Mouse (Mus musculus): ENCODE measurements around the gene Nln. TPM values are rescaled to one million over a fixed set of nuclear protein-coding genes. Genes with fewer than 3 reads are reported as not detected.

Nln gene
- polyA plus RNA-seq, 1 experiment, result 3.7 TPM

DNA sequence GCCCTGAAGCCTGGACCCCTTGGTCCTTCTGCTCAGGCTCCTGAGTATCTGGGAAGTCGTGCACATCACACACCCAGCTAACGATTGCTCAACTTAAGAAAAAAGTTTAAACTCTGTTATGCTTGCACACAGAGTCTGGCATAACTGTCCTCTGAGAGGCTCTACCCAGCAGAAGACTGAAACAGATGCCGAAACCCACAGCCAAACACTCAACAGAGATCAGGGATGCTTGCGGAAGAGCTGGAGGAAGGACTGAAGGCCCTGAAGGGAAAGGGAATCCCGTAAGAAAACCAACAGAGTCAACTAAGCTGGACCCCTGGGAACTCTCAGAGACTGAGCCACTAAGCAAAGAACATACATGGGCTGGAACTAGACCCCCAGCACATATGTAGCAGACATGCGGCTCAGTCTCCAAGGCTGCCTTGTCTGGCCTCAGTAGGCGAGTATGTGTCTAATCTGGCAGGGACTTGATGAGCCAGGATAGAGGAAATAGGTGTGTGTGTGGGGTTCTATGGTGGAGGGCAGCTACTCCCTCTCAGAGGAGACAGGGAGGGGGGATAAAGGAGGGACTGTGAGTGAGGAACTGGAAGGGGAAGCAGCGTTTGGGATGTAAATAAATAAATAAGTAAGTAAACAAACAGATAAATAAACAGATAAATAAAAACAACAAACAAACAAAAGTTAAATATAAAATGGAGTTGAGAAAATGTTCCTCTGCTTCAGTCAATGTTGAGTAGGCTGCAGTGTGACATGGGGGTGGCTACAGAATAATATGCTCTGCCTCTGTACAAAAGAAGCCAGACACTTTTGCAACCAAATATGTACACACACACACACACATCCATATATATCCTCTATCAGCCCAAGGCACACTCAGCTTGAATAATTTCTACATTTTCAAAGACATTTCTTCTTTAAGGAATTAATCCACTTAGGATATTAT is 116.0 kb downstream of the Nln start:
- 80% methylated on average over 8 of the region's 8 CpGs for WGBS
- H3K36me3 ChIP-seq (ENCODE audit: control insufficient read depth, insufficient read depth, low read length), result no peaks in the 10 kb centered on the region
- H3K4me1 ChIP-seq (ENCODE audit: control insufficient read depth, insufficient read depth, insufficient read length), result no peaks in the 10 kb centered on the region
- H3K4me3 ChIP-seq (ENCODE audit: extremely low read depth, insufficient read depth, insufficient read length), result no peak overlapping the region
- no peak for DNase-seq (ENCODE audit: low read depth in 1 of 2, low spot score in 2 of 2)
- no peak overlapping the region for H3K27ac ChIP-seq (ENCODE audit: insufficient read depth, low read length)
- no peaks in the 10 kb centered on the region for H3K27me3 ChIP-seq (ENCODE audit: control insufficient read depth, insufficient read depth, low read length)
- no peak for TF ChIP-seq CTCF (IDR thresholded peaks at IDR 0.05; ENCODE audit: extremely low read depth, insufficient read depth, insufficient read length, insufficient replicate concordance)
- TF ChIP-seq POLR2A (IDR thresholded peaks at IDR 0.05; ENCODE audit: low read depth, low read length), result no peak

DNA sequence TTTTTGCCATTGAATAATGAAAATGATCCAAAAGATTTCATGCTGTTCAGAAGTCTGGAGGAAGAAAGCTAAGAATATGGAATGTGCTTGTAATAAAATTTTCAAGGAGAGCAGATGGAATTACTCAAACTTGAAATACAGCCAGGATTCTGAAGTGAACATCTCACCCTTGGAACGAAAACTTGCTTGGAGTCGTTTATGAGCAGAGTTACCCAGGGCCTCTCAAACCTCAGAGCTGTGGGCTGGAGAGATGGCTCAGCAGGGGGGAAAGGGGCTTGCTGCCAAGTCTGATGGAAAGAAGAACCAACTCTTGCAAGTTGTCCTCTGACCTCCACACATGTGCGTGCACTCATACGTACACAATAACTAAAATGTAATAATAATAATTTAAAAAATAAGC is 122.8 kb downstream of the Nln start:
- no peak overlapping the region for H3K27ac ChIP-seq (ENCODE audit: insufficient read depth, low read length)
- H3K4me1 ChIP-seq (ENCODE audit: control insufficient read depth, insufficient read depth, insufficient read length), result no peaks in the 10 kb centered on the region; the same call in 1 of the 2 replicates
- no peak overlapping the region for H3K4me3 ChIP-seq (ENCODE audit: extremely low read depth, insufficient read depth, insufficient read length)
- 50% methylated on average over 4 of the region's 4 CpGs for WGBS
- DNase-seq (ENCODE audit: low read depth in 1 of 2, low spot score in 2 of 2), result no peak
- TF ChIP-seq CTCF (IDR thresholded peaks at IDR 0.05; ENCODE audit: extremely low read depth, insufficient read depth, insufficient read length, insufficient replicate concordance), result no peak
- TF ChIP-seq POLR2A (IDR thresholded peaks at IDR 0.05; ENCODE audit: low read depth, low read length), result no peak
- H3K27me3 ChIP-seq (ENCODE audit: control insufficient read depth, insufficient read depth, low read length), result 0 out of 2 replicates have a peak, but pooled peaks cover 2% of the 10 kb centered on the region
- no peaks in the 10 kb centered on the region for H3K36me3 ChIP-seq (ENCODE audit: control insufficient read depth, insufficient read depth, low read length)

GRCm38 (mm10) chr13:103985510-103986278 is 123.7 kb downstream of the Nln start:
- no peak for TF ChIP-seq CTCF (IDR thresholded peaks at IDR 0.05; ENCODE audit: extremely low read depth, insufficient read depth, insufficient read length, insufficient replicate concordance)
- no peak for TF ChIP-seq POLR2A (IDR thresholded peaks at IDR 0.05; ENCODE audit: low read depth, low read length)
- H3K27me3 ChIP-seq (ENCODE audit: control insufficient read depth, insufficient read depth, low read length), result 0 out of 2 replicates have a peak, but pooled peaks cover 2% of the 10 kb centered on the region
- DNase-seq (ENCODE audit: low read depth in 1 of 2, low spot score in 2 of 2), result no peak
- no peak overlapping the region for H3K27ac ChIP-seq (ENCODE audit: insufficient read depth, low read length)
- H3K36me3 ChIP-seq (ENCODE audit: control insufficient read depth, insufficient read depth, low read length), result no peaks in the 10 kb centered on the region
- 83% methylated on average over 20 of the region's 20 CpGs for WGBS
- H3K4me1 ChIP-seq (ENCODE audit: control insufficient read depth, insufficient read depth, insufficient read length), result no peaks in the 10 kb centered on the region; the same call in 1 of the 2 replicates
- H3K4me3 ChIP-seq (ENCODE audit: extremely low read depth, insufficient read depth, insufficient read length), result no peak overlapping the region

DNA sequence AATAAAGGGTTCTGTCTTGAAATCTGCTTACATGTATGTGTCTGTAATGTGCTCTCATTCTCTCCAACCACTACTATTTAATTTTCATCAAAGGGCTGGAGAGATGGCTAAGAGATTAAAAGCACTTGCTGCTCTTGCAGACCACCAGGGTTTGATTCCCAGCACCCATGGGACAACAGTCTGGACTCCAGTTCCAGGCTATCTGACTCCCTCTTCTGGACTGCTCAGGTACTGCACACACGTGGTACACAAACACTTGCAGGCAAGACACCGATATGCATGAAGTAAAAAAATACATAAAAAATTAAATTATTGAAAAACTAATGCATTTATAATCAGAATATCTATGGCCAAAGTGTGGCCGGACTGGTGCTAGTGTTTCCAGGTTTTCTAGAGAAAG is 127.0 kb downstream of the Nln start:
- Histone ChIP-seq H3K4me1 (ENCODE audit: control insufficient read depth, insufficient read depth, insufficient read length) (no peaks in the 10 kb centered on the region; the same call in 1 of the 2 replicates), H3K36me3 (ENCODE audit: control insufficient read depth, insufficient read depth, low read length) (no peaks in the 10 kb centered on the region), H3K27ac (ENCODE audit: insufficient read depth, low read length) (no peak overlapping the region), H3K4me3 (ENCODE audit: extremely low read depth, insufficient read depth, insufficient read length) (no peak overlapping the region), H3K27me3 (ENCODE audit: control insufficient read depth, insufficient read depth, low read length) (0 out of 2 replicates have a peak, but pooled peaks cover 2% of the 10 kb centered on the region)
- DNase-seq (ENCODE audit: low read depth in 1 of 2, low spot score in 2 of 2), result no peak
- WGBS, result 96% methylated on average over 3 of the region's 3 CpGs
- no peak for TF ChIP-seq POLR2A (IDR thresholded peaks at IDR 0.05; ENCODE audit: low read depth, low read length)
- no peak for TF ChIP-seq CTCF (IDR thresholded peaks at IDR 0.05; ENCODE audit: extremely low read depth, insufficient read depth, insufficient read length, insufficient replicate concordance)

GRCm38 (mm10) chr13:103980414-103980813 is 129.0 kb downstream of the Nln start:
- DNase-seq (ENCODE audit: low read depth in 1 of 2, low spot score in 2 of 2), result no peak
- WGBS, result 81% methylated on average over 5 of the region's 5 CpGs
- Histone ChIP-seq H3K27me3 (ENCODE audit: control insufficient read depth, insufficient read depth, low read length) (0 out of 2 replicates have a peak, but pooled peaks cover 2% of the 10 kb centered on the region), H3K4me1 (ENCODE audit: control insufficient read depth, insufficient read depth, insufficient read length) (no peaks in the 10 kb centered on the region; the same call in 1 of the 2 replicates), H3K27ac (ENCODE audit: insufficient read depth, low read length) (no peak overlapping the region), H3K36me3 (ENCODE audit: control insufficient read depth, insufficient read depth, low read length) (no peaks in the 10 kb centered on the region), H3K4me3 (ENCODE audit: extremely low read depth, insufficient read depth, insufficient read length) (no peak overlapping the region)
- TF ChIP-seq CTCF (IDR thresholded peaks at IDR 0.05; ENCODE audit: extremely low read depth, insufficient read depth, insufficient read length, insufficient replicate concordance), result no peak
- no peak for TF ChIP-seq POLR2A (IDR thresholded peaks at IDR 0.05; ENCODE audit: low read depth, low read length)

DNA sequence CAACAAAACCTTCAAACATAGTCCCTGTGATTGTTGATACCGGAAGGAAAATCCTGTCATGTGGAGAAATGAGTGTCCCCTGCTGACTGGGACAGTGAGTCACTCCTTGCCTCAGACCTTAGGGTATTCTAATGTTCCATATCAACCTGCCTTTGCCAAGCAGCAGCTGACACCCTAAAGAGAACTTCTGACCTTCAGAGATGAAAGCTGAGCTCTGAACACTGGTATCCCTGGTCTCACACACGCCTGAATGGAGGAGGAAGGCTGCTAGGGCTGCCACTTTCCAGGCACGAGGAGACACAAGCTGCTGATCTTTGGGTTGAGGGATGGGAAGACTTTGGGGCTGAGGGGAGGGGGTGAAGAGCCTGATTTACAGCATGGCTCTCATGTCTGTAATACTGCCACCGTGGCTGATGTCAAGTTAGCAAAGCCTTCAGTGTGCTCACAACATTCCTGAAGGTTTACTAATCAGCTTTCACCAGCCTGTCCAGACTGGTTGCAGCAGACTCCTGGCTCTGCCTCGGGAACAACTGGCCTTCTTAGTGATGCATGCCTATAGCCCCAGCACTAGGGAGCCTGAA is 131.0 kb downstream of the Nln start:
- no peak overlapping the region for H3K27ac ChIP-seq (ENCODE audit: insufficient read depth, low read length)
- 73% methylated on average over 5 of the region's 5 CpGs for WGBS
- H3K27me3 ChIP-seq (ENCODE audit: control insufficient read depth, insufficient read depth, low read length), result no peaks in the 10 kb centered on the region
- no peak for DNase-seq (ENCODE audit: low read depth in 1 of 2, low spot score in 2 of 2)
- H3K36me3 ChIP-seq (ENCODE audit: control insufficient read depth, insufficient read depth, low read length), result no peaks in the 10 kb centered on the region
- no peaks in the 10 kb centered on the region for H3K4me1 ChIP-seq (ENCODE audit: control insufficient read depth, insufficient read depth, insufficient read length)
- TF ChIP-seq CTCF (IDR thresholded peaks at IDR 0.05; ENCODE audit: extremely low read depth, insufficient read depth, insufficient read length, insufficient replicate concordance) (no peak), POLR2A (IDR thresholded peaks at IDR 0.05; ENCODE audit: low read depth, low read length) (no peak)
- H3K4me3 ChIP-seq (ENCODE audit: extremely low read depth, insufficient read depth, insufficient read length), result no peak overlapping the region

Measured in spleen, adult 2 months (tissue).